Mouse (Mus musculus): ENCODE results near the gene Sptan1. TPM values are rescaled to one million over a fixed set of nuclear protein-coding genes. Genes with fewer than 3 reads are reported as not detected.

Gene Sptan1
- total and polyA plus RNA-seq, 3 experiments = 26.2 to 29.5 TPM; not detected in 1

DNA sequence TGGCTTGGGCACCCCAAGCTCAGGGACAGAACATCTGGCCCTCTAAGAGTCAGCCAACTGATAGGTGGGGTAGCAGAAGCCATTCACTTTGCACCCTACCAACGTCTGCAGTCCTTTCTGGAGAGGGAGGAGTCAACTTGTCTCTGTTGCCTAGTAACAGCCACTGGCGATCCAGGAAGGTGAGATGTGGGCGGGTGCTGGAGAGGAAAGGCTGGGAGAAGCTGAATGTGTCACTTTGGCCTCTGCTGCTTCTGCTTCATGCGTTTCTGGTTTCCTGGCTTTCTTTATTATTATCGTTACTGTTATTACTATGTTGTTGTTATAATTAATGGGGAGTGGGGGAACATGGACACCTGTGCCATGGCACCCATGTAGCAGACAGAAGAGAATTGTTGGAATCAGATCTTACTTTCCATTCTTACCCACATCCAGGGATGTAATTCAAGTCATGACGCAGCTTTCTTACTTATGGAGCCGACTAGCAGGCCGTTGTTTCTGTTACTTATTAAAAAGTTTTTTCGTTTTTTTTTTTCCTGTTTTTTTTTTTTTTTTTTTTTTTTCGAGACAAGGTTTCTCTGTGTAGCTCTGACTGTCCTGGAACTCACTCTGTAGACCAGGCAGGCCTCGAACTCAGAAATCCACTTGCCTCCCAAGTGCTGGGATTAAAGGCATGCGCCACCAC lies 92.0 kb downstream of the Sptan1 start, which contains the start of gene Set:
Set (plus strand) TSS at position 156 of the 682 bp plus-strand sequence.
- no peaks in the 10 kb centered on the region for H3K27me3 ChIP-seq (ENCODE audit: control insufficient read depth in 1 of 2, insufficient read depth in 2 of 2, low read length in 2 of 2)
- H3K9ac ChIP-seq (ENCODE audit: control insufficient read depth, low read depth, low read length, poor library complexity, severe bottlenecking) = peak within 1 kb of the TSS; percentile 49
- peak; percentile 95 for DNase-seq (ENCODE audit: low read depth, low spot score)
- TF ChIP-seq RCOR1 (IDR thresholded peaks at IDR 0.05; ENCODE audit: low read depth, low read length) (no peak), NELFE (IDR thresholded peaks at IDR 0.05; ENCODE audit: low read depth, low read length) (peak; percentile 65), SIN3A (IDR thresholded peaks at IDR 0.05; ENCODE audit: low read length) (peak; percentile 43; the same call in 1 of the 2 replicates), USF2 (IDR thresholded peaks at IDR 0.05; ENCODE audit: borderline replicate concordance in 1 of 2, insufficient read depth in 1 of 2, low read depth in 1 of 2, low read length in 2 of 2) (no peak), ZNF384 (IDR thresholded peaks at IDR 0.05; ENCODE audit: low read depth, low read length) (peak; percentile 65), POLR2AphosphoS2 (IDR thresholded peaks at IDR 0.05; ENCODE audit: low read length) (0 out of 2 replicates have a peak, but pooled peaks have one; percentile 55), TBP (IDR thresholded peaks at IDR 0.05; ENCODE audit: low read depth, low read length) (peak; percentile 62), POLR2A (IDR thresholded peaks at IDR 0.05; ENCODE audit: control insufficient read depth in 1 of 2, insufficient read depth in 1 of 2, low read depth in 1 of 2, low read length in 2 of 2, poor library complexity in 1 of 2) (peak in 1 of 2 experiments; percentile 77; a peak in 2 of 4 replicates)
- peaks cover 0 to 10% of the 10 kb centered on the region in 2 experiments; a peak in 2 of 4 replicates for H3K4me1 ChIP-seq (ENCODE audit: control insufficient read depth in 1 of 2, insufficient read depth in 2 of 2, low read length in 2 of 2)
- no peaks in the 10 kb centered on the region for H3K9me3 ChIP-seq (replicated peaks; ENCODE audit: insufficient read depth, low read length)
- peak within 1 kb of the TSS; percentile 22 to 45; a peak in 3 of 4 replicates for H3K4me3 ChIP-seq (ENCODE audit: control insufficient read depth in 1 of 2, insufficient read depth in 1 of 2, low read depth in 2 of 2, low read length in 2 of 2)
- H3K36me3 ChIP-seq (ENCODE audit: control insufficient read depth in 1 of 2, insufficient read depth in 2 of 2, low read length in 2 of 2) = peaks cover 0 to 6% of the 10 kb centered on the region in 2 experiments; a peak in 2 of 4 replicates
- H3K27ac ChIP-seq (ENCODE audit: control insufficient read depth, low read depth, low read length) = peak within 1 kb of the TSS; percentile 40
- peaks cover 10% of the 10 kb centered on the region for H3K79me2 ChIP-seq (ENCODE audit: control insufficient read depth, insufficient read depth, low read length, poor library complexity)

DNA sequence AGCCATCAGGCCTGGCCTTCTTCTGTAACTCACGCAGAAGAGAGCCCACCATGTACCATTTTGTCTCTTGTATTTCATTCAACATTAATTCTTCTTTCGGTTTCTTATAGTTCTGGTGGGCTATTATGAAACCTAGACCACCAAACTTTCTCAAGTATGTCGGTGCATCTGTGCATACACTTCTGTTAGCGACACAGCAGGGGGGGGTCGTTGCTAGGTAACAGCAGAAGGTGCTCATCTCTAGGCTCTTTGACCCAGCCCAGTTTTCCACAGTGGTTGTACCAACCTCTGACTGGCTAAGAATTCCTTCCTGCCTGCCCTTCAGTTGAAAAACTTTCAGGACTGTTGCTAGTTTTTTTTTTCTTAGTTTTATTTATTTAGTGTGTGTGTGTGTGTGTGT lies 93.1 kb downstream of the Sptan1 start:
- no peaks in the 10 kb centered on the region for H3K9me3 ChIP-seq (replicated peaks; ENCODE audit: insufficient read depth, low read length)
- no peak overlapping the region for H3K27ac ChIP-seq (ENCODE audit: control insufficient read depth, low read depth, low read length)
- TF ChIP-seq NELFE (IDR thresholded peaks at IDR 0.05; ENCODE audit: low read depth, low read length) (no peak), TCF12 (IDR thresholded peaks at IDR 0.05; ENCODE audit: low read depth, low read length) (no peak), RAD21 (IDR thresholded peaks at IDR 0.05; ENCODE audit: low read depth, low read length) (no peak), CHD2 (IDR thresholded peaks at IDR 0.05; ENCODE audit: low read length) (no peak), NRF1 (IDR thresholded peaks at IDR 0.05; ENCODE audit: insufficient read depth, low read depth, low read length, poor library complexity, severe bottlenecking) (no peak), MAZ (IDR thresholded peaks at IDR 0.05; ENCODE audit: low read depth, low read length) (no peak), SMC3 (IDR thresholded peaks at IDR 0.05; ENCODE audit: low read depth, low read length) (no peak), BHLHE40 (IDR thresholded peaks at IDR 0.05; ENCODE audit: borderline replicate concordance, low read depth, low read length) (no peak), MXI1 (IDR thresholded peaks at IDR 0.05; ENCODE audit: low read depth, low read length) (no peak), UBTF (IDR thresholded peaks at IDR 0.05; ENCODE audit: borderline replicate concordance, insufficient read depth, low read depth, low read length) (no peak), POLR2AphosphoS5 (IDR thresholded peaks at IDR 0.05; ENCODE audit: borderline replicate concordance, low read depth, low read length) (no peak), CTCF (IDR thresholded peaks at IDR 0.05 in 2 of 3, conservative IDR thresholded peaks at IDR 0.05 in 1 of 3; ENCODE audit: control insufficient read depth in 1 of 3, insufficient read depth in 1 of 3, low read depth in 2 of 3, low read length in 3 of 3, poor library complexity in 1 of 3, severe bottlenecking in 1 of 3) (no peak), MEF2A (IDR thresholded peaks at IDR 0.05; ENCODE audit: extremely low read depth, insufficient replicate concordance, low read depth, low read length, poor library complexity, severe bottlenecking) (no peak), ZNF384 (IDR thresholded peaks at IDR 0.05; ENCODE audit: low read depth, low read length) (no peak), POLR2A (IDR thresholded peaks at IDR 0.05; ENCODE audit: control insufficient read depth in 1 of 2, insufficient read depth in 1 of 2, low read depth in 1 of 2, low read length in 2 of 2, poor library complexity in 1 of 2) (no peak), CHD1 (IDR thresholded peaks at IDR 0.05; ENCODE audit: low read depth, low read length) (no peak), USF1 (IDR thresholded peaks at IDR 0.05; ENCODE audit: low read depth, low read length) (no peak), TAL1 (IDR thresholded peaks at IDR 0.05; ENCODE audit: low read length) (no peak)
- no peaks in the 10 kb centered on the region for H3K27me3 ChIP-seq (ENCODE audit: control insufficient read depth in 1 of 2, insufficient read depth in 2 of 2, low read length in 2 of 2)
- H3K4me3 ChIP-seq (ENCODE audit: control insufficient read depth in 1 of 2, insufficient read depth in 1 of 2, low read depth in 2 of 2, low read length in 2 of 2) = no peak overlapping the region
- H3K4me1 ChIP-seq (ENCODE audit: control insufficient read depth in 1 of 2, insufficient read depth in 2 of 2, low read length in 2 of 2) = peaks cover 0 to 10% of the 10 kb centered on the region in 2 experiments; a peak in 2 of 4 replicates
- peaks cover 0 to 6% of the 10 kb centered on the region in 2 experiments; a peak in 2 of 4 replicates for H3K36me3 ChIP-seq (ENCODE audit: control insufficient read depth in 1 of 2, insufficient read depth in 2 of 2, low read length in 2 of 2)
- no peak for DNase-seq (ENCODE audit: low read depth, low spot score)
- H3K79me2 ChIP-seq (ENCODE audit: control insufficient read depth, insufficient read depth, low read length, poor library complexity) = peaks cover 20% of the 10 kb centered on the region
- H3K9ac ChIP-seq (ENCODE audit: control insufficient read depth, low read depth, low read length, poor library complexity, severe bottlenecking) = no peak overlapping the region
